Mouse (Mus musculus): ENCODE results near the gene Itpr2.

Gene Itpr2

DNA sequence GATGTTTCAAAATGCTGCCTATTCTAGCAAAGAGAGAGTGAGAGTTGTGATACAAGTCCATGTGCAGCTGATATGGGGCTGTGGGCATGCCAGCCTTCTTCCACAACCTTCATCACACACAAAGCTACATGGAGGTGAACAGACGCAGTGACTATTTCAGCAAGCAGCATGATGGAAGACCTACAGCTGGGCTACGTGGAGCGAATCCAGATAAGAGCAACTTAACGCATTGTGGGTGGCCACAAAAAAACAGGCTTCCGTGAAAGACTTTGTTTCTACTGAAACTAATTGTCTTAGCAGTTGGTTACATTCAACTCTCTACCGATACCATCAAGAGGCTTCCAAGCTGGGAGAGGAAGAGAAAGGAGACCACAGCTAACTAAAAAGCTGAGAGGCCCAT lies 81.3 kb downstream of the Itpr2 start:
- DNase-seq (ENCODE audit: low read depth, low spot score) = no peak

DNA sequence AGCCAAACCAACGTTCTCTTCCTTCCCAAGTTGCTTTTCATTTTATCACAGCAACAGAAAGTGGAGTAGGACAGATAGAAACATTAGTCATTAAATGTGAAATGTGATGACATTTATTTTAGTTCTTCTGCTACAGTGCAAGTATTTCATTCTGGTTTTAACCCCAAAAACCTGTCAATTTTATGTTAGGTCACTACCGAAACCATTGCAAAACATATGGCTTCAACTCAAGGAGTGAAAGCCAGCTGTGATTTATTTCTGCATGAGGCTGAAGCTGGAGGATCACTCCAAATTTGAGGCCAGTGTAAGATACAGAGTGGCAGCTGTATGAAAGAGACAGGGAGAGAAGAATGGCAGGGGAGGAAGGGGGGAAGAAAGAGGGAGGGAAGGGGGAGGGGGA lies 85.6 kb downstream of the Itpr2 start:
- no peak for DNase-seq (ENCODE audit: low read depth, low spot score)

DNA sequence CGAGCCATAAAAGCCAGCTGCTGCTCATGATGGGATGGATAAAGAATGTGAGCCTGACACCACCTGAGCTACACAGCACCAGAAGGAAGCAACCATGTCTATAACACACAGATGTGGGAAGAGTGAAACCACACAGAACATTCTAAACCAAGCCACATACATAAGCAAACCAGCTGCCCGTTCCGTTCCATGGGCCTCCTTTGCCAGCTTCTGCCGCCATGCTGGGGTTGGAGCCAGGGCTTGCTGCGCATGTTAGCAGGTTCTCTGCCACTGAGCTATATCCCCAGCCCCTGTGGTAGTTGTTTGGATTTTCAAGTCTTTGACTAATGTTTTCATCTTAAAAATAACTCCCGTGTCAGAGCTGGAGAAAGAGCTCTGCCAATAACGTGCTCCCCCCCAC lies 87.9 kb downstream of the Itpr2 start:
- DNase-seq (ENCODE audit: low read depth, low spot score) = no peak

DNA sequence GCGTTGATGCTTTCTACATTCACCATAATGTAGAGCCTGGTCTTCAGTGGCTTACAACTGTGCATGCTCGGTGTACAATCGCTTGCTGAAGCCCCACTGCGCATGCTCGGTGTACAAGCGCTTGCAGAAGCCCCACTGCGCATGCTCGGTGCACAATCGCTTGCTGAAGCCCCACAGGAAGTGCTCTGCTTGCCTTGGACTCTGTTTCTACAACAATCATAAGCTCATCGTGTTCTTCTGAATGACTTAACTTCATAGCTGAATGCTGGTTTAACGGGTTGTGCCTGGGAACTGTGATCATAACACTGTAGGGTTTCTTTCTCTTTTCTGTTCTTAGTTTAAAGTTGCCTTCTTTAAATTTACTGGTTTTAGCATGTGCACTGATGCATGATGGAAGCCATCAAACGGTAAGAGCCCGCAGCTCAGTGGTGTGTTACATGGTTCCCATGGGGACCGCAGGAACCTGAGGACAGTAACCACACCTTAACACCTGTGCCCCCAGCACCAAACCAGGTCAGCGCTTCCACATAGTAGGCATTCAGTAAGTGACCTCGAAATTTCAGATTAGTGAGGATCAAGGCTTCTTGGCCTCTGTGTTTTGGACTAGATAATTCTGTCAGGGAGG lies 90.5 kb downstream of the Itpr2 start:
- no peak for DNase-seq (ENCODE audit: low read depth, low spot score)

DNA sequence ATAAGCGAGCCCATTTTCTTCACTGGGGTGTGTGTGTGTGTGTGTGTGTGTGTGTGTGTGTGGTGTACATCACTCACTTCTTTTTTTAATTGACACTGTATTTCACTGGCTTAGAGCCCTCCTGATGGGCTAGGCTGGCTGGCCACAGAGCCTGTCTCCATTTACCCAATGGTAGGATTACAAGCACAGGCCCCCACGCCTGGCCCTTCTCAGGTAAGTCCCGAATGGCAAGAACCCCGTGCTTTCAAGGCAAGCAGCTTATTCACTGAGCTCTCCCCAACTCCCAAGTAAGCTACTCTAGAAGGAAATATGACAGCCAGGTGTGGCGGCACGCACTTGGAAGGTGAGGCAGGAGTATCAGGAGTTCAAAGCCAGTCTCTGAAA lies 91.6 kb downstream of the Itpr2 start:
- DNase-seq (ENCODE audit: low read depth, low spot score) = no peak

DNA sequence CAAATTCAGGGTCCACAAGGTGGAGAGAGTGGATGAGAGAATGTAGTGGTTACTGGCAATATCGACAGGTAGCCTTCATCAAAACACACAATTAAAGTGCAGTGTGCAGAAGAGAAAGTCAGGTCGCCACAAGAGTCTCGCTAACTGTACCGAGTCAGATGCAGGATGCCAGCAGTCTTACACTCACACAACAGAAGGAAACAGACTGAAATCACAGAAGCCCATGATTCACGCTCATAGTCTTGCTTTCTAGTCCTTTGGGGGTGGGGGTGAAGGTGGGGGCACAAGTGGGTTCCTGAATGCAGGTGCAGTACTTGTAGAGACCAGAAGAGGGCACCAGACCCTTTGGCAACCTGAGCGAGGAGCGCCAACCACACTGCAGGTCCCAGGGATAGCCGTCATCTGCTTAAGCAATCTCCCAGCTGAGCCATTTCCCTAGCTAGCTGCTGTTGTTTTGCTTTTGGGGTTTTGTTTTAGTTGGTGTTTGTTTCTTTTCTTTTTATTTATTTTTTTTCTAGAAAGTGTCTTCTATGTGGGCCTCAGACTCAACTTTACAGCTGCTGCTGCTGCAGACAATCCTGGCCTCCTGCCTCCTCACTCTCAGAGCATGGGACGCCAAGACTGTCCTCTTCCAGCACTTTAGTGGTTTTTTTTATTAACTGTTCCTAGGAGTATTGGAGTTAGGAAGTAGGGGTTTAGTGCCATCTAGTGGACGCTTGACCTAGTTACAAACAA lies 92.2 kb downstream of the Itpr2 start:
- peak; percentile 50 for DNase-seq (ENCODE audit: low read depth, low spot score)

DNA sequence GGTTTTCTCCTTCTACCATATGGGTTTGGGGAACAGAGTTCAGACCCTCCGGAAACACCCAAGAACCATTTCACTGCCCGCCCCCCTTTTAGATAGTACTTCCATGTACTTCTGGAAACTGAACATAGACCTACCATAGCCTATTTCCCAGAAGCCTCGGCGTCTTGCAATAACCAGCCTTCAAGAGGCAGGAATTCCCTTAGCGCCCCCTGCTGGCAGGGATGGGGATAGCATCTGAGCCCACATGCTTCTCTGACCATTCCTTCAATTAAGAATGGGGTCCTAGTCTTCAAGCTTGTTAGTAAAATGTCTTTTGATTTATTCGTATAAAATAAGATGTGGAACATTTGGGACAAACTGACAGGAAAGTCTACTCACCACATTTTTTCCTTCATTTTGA lies 96.6 kb downstream of the Itpr2 start:
- no peak for DNase-seq (ENCODE audit: low read depth, low spot score)

DNA sequence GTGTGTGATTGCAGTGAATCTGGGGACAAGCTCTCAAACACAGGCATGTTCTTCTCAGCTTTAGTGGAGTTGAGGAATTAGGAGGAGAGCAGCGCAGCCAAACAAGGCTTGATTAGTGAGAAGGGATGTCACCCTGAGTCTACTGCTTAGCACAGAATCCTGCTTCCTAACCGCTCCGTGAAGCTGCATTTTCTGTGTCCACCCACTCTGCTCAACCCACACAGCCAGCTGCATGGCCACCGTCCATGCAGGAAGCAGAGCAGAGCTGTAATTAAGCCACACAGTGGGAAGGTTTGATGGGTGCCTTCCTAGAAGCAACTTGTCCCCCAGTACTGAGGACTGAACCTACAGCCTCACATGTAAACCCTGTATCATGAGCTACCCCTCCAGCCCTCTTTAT lies 97.1 kb downstream of the Itpr2 start:
- no peak for DNase-seq (ENCODE audit: low read depth, low spot score)

DNA sequence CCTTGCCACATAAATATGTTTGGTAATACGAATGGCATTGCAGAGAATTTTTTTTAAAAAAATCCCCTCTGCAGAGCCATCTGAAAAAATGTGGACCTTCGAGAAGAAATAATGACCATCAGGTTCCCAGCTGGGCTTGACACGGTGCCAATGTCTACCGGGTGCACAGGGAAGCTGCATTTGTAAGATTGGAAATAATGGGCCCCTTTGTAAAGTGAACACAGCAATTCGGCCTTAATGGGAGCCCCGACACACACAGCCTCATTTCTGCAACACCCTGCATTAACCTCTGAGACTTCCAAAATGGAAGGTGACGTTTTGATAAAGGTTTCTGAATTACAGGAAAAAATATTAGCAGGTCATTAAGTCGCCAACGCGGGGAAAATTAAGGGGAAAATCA lies 97.9 kb downstream of the Itpr2 start:
- no peak for DNase-seq (ENCODE audit: low read depth, low spot score)

DNA sequence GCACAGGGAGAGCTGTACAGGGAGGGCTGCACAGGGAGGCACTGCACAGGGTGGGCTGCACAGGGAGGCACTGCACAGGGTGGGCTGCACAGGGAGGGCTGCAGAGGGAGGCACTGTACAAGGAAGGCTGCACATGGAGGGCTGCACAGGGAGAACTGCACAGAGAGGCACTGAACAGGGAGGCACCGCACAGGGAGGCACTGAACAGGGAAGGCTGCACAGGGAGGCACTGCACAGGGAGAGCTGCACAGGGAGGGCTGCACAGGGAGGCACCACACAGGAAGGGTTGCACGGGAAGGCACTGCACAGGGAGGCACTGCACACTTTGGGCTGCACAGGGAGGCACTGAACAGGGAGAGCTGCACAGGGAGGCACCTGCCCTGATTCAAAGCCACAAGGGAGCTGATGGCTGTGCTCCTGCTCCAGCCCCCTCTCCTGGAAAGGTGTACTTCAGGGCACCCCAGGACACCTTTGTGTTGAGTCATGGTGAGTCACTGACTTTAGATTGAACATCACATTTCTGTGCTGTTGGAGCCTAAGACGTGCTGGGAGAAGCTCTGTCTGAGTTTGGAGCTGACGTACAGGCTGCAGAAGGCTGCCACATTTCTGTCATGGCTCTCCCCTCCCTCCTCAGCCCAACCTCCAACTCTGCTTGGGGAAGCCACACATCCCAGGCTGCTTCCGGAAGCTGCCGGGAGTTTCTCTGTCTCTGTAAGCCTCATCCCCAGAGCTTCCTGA lies 98.9 kb downstream of the Itpr2 start:
- DNase-seq (ENCODE audit: low read depth, low spot score) = no peak

DNA sequence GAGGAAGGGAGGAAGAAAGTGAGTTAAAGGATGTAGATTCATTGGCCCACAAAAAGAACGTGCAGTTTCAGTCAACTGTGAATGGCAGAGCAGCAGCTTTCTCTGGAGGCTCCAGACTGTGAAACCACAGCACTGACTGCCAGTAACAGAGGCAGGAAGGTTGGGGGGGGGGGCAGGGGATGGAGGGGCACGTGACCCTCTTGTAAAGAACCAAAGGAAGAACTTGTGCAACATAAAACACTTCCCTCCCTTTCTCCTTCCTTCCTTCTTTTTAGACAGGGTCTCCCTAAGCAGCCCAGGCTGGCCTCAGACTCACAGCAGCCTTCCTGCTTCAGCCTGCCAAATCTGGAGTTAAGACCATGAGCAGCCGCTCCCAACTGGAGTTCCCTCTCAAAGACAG lies 104.2 kb downstream of the Itpr2 start:
- no peak for DNase-seq (ENCODE audit: low read depth, low spot score)

DNA sequence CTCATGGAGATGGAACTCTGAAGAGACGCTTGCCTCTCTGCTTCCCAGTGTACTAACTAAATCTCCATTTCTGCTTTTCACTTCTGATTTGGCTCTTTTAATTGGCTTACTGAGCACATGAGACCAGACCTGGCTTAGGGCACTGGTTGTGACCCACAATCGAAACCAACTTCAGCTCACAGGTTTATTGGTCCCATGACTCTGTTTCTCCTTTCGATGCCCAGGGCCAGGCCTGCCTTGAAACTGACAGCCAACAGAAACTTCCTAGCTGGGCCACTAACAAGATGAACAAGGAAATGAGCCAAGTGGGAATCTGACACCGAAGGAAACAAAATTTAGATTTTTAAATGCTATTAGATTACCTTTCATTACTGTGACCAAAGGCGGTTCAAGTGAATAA lies 105.8 kb downstream of the Itpr2 start:
- no peak for DNase-seq (ENCODE audit: low read depth, low spot score)

DNA sequence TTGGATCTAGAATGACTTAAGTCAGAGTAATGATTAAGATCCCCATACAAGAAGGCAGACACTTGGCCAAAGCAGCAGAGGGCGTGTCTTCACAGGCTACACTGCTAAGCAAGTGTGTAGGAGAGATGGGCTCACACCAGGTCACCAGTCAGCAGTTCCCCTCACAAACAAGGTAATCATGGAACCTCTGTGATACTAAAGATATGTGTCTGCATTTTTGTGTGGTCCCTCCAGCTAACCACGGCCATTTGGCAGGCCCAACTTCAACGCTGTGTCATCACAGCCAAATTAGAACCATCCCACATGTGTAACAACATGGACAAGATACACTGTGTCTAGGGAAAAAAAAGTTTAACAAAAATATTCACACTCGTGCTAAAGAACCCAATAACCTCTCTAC lies 106.4 kb downstream of the Itpr2 start:
- no peak for DNase-seq (ENCODE audit: low read depth, low spot score)

DNA sequence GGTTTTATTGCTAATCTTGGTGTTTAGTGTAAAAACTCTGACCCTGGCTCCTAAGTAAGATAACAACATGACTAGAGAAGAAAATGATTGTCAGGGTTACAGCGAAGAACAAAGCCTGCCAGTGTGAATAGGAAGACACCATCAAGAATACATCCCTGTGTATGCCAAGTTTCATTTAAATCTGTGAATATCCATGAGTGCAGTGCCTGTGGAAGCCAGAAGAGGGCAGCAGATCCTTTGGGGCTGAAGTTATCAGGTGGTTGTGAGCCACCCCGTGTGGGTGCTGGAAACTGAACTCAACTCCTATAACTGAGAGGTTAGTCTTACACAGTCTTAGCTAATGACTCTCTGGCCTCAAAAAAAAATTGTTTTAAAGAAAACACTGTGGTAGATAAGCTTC lies 109.8 kb downstream of the Itpr2 start:
- DNase-seq (ENCODE audit: low read depth, low spot score) = no peak

DNA sequence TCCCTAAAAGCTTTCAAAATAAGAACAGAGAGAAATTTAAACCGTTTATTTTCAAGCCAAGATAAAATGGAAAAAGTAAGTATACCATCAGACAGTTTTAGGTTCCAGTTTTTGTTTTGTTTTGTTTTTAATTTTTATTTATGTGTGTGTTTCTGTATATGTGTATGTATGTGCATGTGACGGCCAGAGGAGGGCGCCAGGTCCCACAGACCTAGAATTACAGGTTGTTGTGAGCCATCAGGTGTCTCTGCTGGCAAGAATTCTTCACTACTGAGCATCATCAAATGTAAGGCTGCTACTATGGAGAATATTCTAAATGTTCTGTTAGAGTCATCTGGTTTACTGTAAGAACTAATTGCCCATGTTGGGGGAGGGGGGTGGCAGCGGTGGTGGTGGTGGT lies 111.9 kb downstream of the Itpr2 start:
- no peak for DNase-seq (ENCODE audit: low read depth, low spot score)

DNA sequence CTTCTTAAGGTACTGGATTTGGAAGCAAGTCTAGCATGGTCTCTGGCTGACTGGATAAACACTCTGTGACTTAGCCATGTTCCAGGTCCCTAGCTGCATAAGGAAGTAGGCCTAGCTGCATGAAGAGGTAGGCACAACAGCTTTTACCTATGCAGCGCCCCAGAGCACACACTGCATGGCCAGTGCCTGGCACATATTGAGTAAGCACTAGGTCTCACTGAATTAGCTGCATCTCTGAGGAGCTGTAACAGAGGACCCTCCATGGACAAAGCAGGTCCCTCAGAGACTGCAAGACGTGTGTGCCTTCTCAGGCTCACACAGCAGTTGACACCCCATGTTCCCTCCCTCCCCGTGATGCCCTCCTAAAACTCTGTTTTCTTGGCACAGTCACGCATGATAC lies 114.0 kb downstream of the Itpr2 start:
- no peak for DNase-seq (ENCODE audit: low read depth, low spot score)

DNA sequence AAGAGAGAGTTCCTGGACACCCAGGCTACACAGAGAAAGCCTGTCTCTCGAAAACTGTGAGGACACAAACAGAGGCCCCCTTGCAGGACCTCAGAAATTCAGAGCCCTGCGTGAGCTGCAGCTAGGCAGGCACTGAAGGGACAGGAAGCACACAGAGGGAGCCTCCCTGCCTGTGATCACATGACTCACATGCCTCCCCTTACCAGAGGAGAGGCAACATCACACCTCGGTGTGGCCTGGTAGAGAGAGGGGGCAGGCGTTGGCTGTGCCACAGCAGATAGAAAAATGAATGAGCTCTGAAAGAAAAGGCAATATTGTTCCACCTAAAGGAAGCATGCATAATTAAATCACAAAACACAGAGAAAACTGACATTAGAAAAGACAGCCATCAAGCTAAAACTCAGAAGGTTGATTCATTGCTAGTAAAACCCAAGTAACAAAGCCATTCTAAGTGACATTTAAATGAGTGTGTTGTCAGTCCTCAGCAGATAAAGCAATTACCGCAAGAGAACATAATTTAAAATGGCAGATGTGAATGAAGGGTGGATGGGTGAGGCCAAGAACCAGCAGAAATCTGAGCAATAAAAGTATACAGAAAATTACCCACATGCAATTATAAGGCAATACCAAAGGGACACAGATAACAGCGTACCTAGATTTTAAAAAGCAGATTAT lies 114.8 kb downstream of the Itpr2 start:
- DNase-seq (ENCODE audit: low read depth, low spot score) = no peak

DNA sequence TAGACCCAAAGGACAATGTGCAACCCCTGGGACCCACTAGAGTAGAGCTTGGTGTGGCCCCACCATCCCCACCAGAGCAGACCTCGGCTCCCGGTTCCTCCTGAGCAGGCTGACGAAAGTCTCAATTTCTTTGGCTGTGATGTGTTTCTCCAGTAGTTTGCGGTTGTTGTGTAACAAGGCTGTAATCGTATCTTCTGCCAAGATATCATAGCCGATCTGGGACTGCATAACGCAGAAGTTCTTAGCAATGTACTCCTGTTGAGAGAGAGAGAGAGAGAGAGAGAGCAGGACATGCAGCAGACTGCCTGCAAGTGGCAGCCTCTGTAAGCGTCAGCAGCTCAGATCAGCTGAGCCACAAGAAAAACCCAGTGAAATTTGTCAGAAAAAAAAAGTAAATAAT lies 122.8 kb downstream of the Itpr2 start:
- no peak for DNase-seq (ENCODE audit: low read depth, low spot score)

DNA sequence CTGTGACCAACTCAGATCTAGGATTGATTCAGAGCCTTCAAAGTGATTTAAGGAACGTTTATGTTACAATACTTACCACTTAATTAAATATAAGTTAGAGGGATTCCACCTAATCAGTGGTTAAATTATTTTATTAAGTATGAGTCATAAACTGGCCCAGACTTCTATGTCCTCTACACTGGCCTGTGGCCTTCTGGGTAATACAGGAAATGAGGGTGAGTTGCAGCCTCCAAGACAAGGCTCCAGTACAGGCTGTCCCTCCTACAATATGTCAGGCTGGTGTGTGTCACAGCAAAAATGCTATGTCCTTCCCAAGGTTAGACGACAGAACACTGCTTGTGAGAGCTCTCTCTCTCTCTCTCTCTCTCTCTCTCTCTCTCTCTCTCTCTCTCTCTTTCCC lies 130.5 kb downstream of the Itpr2 start:
- DNase-seq (ENCODE audit: low read depth, low spot score) = no peak

DNA sequence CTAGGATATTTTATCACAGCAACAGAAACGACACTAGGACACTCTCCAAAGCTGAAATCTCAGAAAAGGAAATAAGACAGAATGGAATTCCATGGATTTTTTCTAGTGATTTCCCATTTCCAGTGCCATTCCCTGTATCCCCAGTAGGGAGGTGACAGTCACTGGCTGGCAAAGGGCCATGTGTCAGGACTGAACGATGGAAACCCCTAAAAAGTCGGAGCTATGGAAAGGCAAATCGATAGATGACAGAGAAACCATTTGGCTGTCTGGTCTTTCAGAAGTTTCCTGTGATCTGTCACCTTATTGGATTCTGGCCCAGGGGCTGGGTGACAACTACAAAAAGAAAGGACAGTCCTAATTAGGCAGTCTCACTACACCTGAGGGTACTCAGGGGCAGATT lies 135.8 kb downstream of the Itpr2 start:
- no peak for DNase-seq (ENCODE audit: low read depth, low spot score)

DNA sequence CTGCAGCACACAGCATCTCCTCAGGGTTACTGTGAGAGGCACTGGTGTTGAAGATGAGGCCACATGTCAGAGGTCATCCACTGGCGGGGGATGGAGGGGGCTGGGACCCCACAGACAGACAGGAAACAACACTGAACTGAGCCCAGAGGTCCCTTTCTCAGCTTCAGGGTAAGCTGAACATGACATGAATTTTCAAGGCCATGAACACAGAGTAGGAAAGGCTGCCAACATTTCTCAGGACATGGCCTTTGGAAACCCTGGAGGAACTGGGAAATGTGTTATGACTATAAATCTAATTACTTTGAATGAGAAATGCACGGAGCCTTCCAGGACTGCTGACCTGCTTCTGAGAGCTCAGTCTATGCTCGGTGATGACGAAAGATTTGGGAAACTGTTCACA lies 144.1 kb downstream of the Itpr2 start:
- DNase-seq (ENCODE audit: low read depth, low spot score) = no peak

DNA sequence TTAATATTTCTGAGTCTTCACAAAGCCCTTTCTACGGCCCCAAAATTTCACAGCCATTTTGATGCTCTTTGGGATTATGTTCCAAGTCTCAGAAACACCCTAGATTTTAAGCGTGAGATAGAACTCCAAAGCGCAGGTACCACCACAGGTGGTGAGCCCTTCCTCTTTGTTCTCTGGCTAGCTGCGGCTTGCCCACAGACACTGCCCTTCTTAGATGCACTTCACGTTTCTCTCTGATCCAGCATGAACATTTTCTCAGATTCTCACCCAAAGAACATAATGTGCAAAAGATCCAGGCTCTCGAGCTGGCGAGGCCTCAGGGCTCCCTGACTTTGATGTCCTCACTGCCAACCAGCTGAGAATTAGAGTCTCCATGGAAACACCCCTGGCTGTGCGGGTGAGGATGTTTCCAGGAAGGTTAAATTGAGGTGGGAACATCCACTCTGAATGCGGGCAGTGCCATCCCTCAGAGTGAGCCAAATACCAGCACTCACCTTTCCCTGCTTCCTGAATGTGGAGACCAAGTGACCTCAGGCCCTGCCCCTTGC lies 149.7 kb downstream of the Itpr2 start:
- DNase-seq (ENCODE audit: low read depth, low spot score) = no peak
